Mouse (Mus musculus) erythroblast, embryonic 14.5 days (primary cell): ENCODE data around the gene Smad9.

Experiments
- GATA1 ChIP-seq: IDR thresholded peaks from 2 replicates; pipeline ENCODE4 v1.6.1; 2012; ENCODE audit warnings: low read length, inconsistent platforms, mixed read lengths
- TAL1 ChIP-seq: IDR thresholded peaks from 3 replicates; pipeline ENCODE4 v1.6.1; 2012; ENCODE audit warnings: low read length, inconsistent platforms, mixed read lengths

DNA sequence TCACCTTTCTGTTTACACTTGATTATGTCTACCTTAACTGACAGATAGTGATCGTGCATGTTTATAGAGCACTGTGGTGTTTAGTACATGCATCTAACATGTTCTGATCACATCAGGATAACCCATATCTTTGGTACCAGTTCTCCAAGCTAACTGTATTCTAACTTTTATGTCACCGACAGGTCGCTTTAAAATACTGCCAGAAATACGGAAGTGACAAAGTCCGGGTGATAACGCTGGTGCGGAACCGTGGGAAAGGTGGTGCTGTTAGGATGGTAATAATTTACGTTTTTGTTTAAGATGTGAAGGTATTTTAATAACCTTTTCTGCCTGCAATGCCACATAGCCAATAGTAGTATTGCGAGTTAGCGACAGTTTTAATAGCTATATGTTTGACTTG is 13.4 kb upstream of the Smad9 start:
- no peak for TF ChIP-seq GATA1
- TF ChIP-seq TAL1: no peak
